ENCODE assay signal across 13 mouse cellular contexts in the genomic region with DNA sequence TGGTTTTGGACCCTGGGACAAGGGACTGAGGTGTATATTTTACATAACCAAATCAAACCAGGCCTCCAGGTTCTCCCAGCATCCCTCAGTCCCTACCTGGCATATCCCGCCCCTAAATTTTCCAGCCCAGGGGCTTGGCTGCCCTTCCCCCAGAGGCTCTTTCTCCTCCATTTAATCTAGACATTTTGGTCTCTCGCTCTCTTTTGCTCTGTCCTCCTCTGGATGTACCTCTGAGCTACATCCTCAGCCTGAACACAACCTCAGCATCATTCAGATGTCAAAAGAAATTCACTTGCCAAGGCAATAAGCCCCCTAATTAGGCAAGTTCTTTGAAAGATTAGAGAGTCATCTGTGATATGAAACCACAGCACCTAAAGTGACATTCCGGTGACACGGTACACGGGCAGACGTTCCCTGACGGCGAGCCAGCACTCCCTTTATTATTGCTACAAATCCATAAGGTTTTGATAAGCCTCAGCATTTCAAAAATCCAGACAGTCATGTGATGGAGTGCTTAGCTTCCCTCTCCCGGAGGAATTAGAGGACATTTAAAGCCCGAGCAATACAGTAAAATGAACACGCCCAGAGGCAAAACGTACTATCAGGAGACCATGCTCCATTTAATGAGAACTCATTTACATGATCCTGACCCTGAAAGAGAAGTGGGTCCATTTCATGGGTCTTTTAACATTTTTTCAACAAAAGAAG. TPM values are rescaled to one million over a fixed set of nuclear protein-coding genes. Genes with fewer than 3 reads are reported as not detected.
A peak's percentile ranks its signal among the peaks of the same experiment; 100 is the strongest.
DNase-seq lines count a peak whose midpoint lies in the region; ATAC-seq and TF ChIP-seq lines count a peak whose summit lies in the region.
"Had no signal": no experiment of that assay in that cellular context is flagged by ENCODE, and none has a peak within 500 bp of the region (broad histone marks: within the 10 kb centered on the region; RNA-seq: fewer than 3 reads in every experiment).

No protein-coding gene starts in this region.

- H3K4me2 ChIP-seq in heart, embryonic 13.5 days = peak overlapping the region; percentile 24
- no peak overlapping the region; the same call in 1 of the 2 replicates for H3K4me2 ChIP-seq in hindbrain, embryonic 12.5 days (replicated peaks)
- peak overlapping the region; percentile 20 for H3K4me2 ChIP-seq in midbrain, postnatal 0 days (ENCODE audit: low read depth, low read length, poor library complexity, severe bottlenecking)
- H3K4me2 ChIP-seq: intestine, embryonic 15.5 days; limb, embryonic 15.5 days had no signal

- no peak for ATAC-seq in heart, embryonic 13.5 days (ENCODE audit: extremely low read depth, insufficient number of reproducible peaks, low FRiP score, low TSS enrichment)
- peak; percentile 51 for ATAC-seq in hindbrain, embryonic 12.5 days (ENCODE audit: low FRiP score)
- ATAC-seq in midbrain, postnatal 0 days (ENCODE audit: low FRiP score) = peak; percentile 58; the same call in 1 of the 2 replicates
- ATAC-seq: intestine, embryonic 15.5 days had no signal

- intact Hi-C loops in heart, postnatal 36 days (cut with DNase I) = no loop called here

- no peak overlapping the region for H3K4me3 ChIP-seq in heart, embryonic 13.5 days
- H3K4me3 ChIP-seq in hindbrain, embryonic 12.5 days = no peak overlapping the region
- no peak overlapping the region for H3K4me3 ChIP-seq in midbrain, postnatal 0 days (ENCODE audit: low read depth, low read length)
- H3K4me3 ChIP-seq: intestine, embryonic 15.5 days; limb, embryonic 15.5 days had no signal

- no peak for DNase-seq in heart, postnatal 36 days
- peak; percentile 81 for DNase-seq in brain, embryonic 14.5 days (ENCODE audit: low read depth)
- no peak for DNase-seq in midbrain, postnatal 0 days (ENCODE audit: low spot score)
- no peak for DNase-seq in spleen, postnatal 36 days (ENCODE audit: low spot score in 2 of 2)
- DNase-seq in left cerebral cortex, adult 11 months (ENCODE audit: low spot score) = no peak
- DNase-seq in adrenal gland, postnatal 25 days = no peak
- DNase-seq: lung, postnatal 10 days; right cerebral cortex, postnatal 14 days had no signal

- TF ChIP-seq POLR2A in brain, embryonic 14.5 days (IDR thresholded peaks at IDR 0.05; ENCODE audit: borderline replicate concordance, extremely low read depth, insufficient read depth, insufficient read length, poor library complexity, severe bottlenecking) = no peak

- H3K9ac ChIP-seq in heart, embryonic 13.5 days = 0 out of 2 replicates have a peak overlapping the region, but pooled peaks have one; percentile 14
- no peak overlapping the region for H3K9ac ChIP-seq in hindbrain, embryonic 12.5 days
- H3K9ac ChIP-seq in midbrain, postnatal 0 days (replicated peaks; ENCODE audit: low read length, poor library complexity, severe bottlenecking) = no peak overlapping the region
- H3K9ac ChIP-seq: intestine, embryonic 15.5 days; limb, embryonic 15.5 days had no signal

- H3K9me3 ChIP-seq in heart, embryonic 13.5 days = no peaks in the 10 kb centered on the region
- no peaks in the 10 kb centered on the region for H3K9me3 ChIP-seq in hindbrain, embryonic 12.5 days (replicated peaks)
- H3K9me3 ChIP-seq in midbrain, postnatal 0 days (ENCODE audit: low read length) = no peaks in the 10 kb centered on the region
- H3K9me3 ChIP-seq: G1E; intestine, embryonic 15.5 days; limb, embryonic 15.5 days had no signal

- H3K4me1 ChIP-seq in heart, embryonic 13.5 days = peaks cover 41% of the 10 kb centered on the region
- H3K4me1 ChIP-seq in hindbrain, embryonic 12.5 days = peaks cover 16% of the 10 kb centered on the region
- H3K4me1 ChIP-seq in midbrain, postnatal 0 days (ENCODE audit: insufficient read depth, low read length) = no peaks in the 10 kb centered on the region; the same call in 1 of the 2 replicates

- WGBS in heart, embryonic 13.5 days = 56% methylated on average over 12 of the region's 12 CpGs
- WGBS in hindbrain, embryonic 12.5 days = 57% methylated on average over 12 of the region's 12 CpGs
- WGBS in midbrain, postnatal 0 days = 23% methylated on average over 12 of the region's 12 CpGs

- no peak overlapping the region; the same call in 1 of the 2 replicates for H3K27ac ChIP-seq in heart, embryonic 13.5 days (replicated peaks)
- H3K27ac ChIP-seq in hindbrain, embryonic 12.5 days = peak overlapping the region; percentile 70
- H3K27ac ChIP-seq in midbrain, postnatal 0 days (ENCODE audit: low read depth, low read length) = peak overlapping the region; percentile 43; the same call in 1 of the 2 replicates
- H3K27ac ChIP-seq: intestine, embryonic 15.5 days had no signal

- peaks cover 3% of the 10 kb centered on the region; the same call in 1 of the 2 replicates for H3K36me3 ChIP-seq in heart, embryonic 13.5 days
- no peaks in the 10 kb centered on the region for H3K36me3 ChIP-seq in hindbrain, embryonic 12.5 days
- no peaks in the 10 kb centered on the region for H3K36me3 ChIP-seq in midbrain, postnatal 0 days (ENCODE audit: insufficient read depth, low read length)
- H3K36me3 ChIP-seq: intestine, embryonic 15.5 days; limb, embryonic 15.5 days had no signal

- no peak for TF ChIP-seq CTCF in brain, embryonic 14.5 days (IDR thresholded peaks at IDR 0.05; ENCODE audit: borderline replicate concordance, extremely low read depth, insufficient read depth, insufficient read length)
- no peak for TF ChIP-seq CTCF in midbrain, postnatal 0 days (IDR thresholded peaks at IDR 0.05)

- no peaks in the 10 kb centered on the region for H3K27me3 ChIP-seq in heart, embryonic 13.5 days (replicated peaks)
- no peaks in the 10 kb centered on the region for H3K27me3 ChIP-seq in hindbrain, embryonic 12.5 days
- no peaks in the 10 kb centered on the region for H3K27me3 ChIP-seq in midbrain, postnatal 0 days (ENCODE audit: insufficient read depth, low read length)
- H3K27me3 ChIP-seq: intestine, embryonic 15.5 days; limb, embryonic 15.5 days had no signal

RNA-seq across cellular contexts. Expression of gene Jmjd1c, which starts 50.6 kb away (rescaled TPM):
- 30.3 and 30.8 TPM in 2 replicates for polyA plus RNA-seq in heart, embryonic 13.5 days (2015; fragmentation: Nextera tagmentation; extraction: Ambion mirVana)
- total RNA-seq in heart, postnatal 36 days (2021) = 10 to 100 TPM; 39.4 to 41.1 TPM
- polyA plus RNA-seq in brain, embryonic 14.5 days (2012; rRNA removed) = 29.1 and 42.4 TPM in 2 replicates
- polyA plus RNA-seq in hindbrain, embryonic 12.5 days (2016; fragmentation: Nextera tagmentation; extraction: Ambion mirVana) = 60.1 and 65.1 TPM in 2 replicates
- 63.8 and 74.6 TPM in 2 replicates for total RNA-seq in midbrain, postnatal 0 days (2014; rRNA removed)
- polyA plus RNA-seq in midbrain, postnatal 0 days (2015; fragmentation: Nextera tagmentation; extraction: Ambion mirVana) = 33.8 and 45.1 TPM in 2 replicates
- 60.0 and 69.3 TPM in 2 replicates for total RNA-seq in adrenal gland, postnatal 25 days (2021)

RNA-seq across cellular contexts. Expression of gene Reep3, which starts 51.4 kb away (rescaled TPM):
- polyA plus RNA-seq in heart, embryonic 13.5 days (2015; fragmentation: Nextera tagmentation; extraction: Ambion mirVana) = 23.2 and 26.4 TPM in 2 replicates
- total RNA-seq in heart, postnatal 36 days (2021) = 10 to 100 TPM; 22.2 to 22.5 TPM
- 26.5 and 34.8 TPM in 2 replicates for polyA plus RNA-seq in brain, embryonic 14.5 days (2012; rRNA removed)
- 53.3 and 54.0 TPM in 2 replicates for polyA plus RNA-seq in hindbrain, embryonic 12.5 days (2016; fragmentation: Nextera tagmentation; extraction: Ambion mirVana)
- total RNA-seq in midbrain, postnatal 0 days (2014; rRNA removed) = 28.1 and 30.0 TPM in 2 replicates
- 26.6 and 26.7 TPM in 2 replicates for polyA plus RNA-seq in midbrain, postnatal 0 days (2015; fragmentation: Nextera tagmentation; extraction: Ambion mirVana)
- 41.5 and 41.6 TPM in 2 replicates for total RNA-seq in adrenal gland, postnatal 25 days (2021)
